Mouse (Mus musculus): ENCODE results near the gene Ptprj.

- TF ChIP-seq GATA1 (IDR thresholded peaks at IDR 0.05; ENCODE audit: borderline replicate concordance, low read length) (no peak; the same call in 2 of the 3 replicates), FLI1 (IDR thresholded peaks at IDR 0.05; ENCODE audit: low read length) (no peak)
Measured at GRCm38 (mm10) chr2:90566046-90566445, 14.4 kb downstream of the Ptprj start.
